Comparison of ENCODE assay signal across 12 mouse cellular contexts in the genomic region with DNA sequence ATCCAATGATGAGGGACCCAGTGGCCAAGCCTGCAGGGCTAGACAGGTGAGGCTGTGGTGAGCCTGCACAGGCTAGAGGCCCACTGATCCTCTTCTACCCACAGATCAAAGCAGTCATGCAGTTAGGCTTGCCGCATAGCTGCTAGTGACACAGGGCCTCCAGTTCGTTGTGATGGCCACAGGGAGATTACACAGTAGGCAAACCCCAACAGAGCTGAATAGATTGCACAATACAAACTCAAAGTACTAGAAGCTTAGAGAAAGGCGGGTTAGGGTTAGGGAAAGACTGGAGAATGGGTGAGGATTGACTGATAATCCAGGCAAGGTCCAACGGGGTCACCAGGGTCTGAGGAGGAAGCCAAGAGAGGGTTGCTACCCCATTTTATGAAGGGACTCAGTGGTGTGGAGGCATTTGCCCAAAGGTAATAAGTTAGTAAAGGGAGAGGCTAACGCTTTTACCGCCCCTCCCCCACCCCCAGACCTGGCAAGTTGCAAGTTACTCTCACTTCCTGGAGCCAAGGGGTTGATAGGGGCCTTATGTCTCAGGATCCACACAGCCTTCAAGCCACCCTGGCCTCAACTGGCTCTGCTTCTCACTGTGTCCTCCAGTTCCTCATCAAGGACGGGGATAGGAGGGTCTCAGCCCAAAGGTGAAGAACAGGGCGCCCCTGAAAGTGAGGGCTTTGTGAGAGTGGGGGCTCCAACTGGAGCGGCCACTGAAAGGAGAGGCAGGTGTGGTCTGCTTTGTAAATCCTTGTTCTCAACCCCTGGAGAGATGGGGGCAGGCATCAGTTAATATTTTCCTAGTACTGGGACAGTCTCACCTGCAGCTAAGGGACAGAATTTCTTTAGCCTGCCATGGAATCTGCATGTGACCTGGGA. TPM values are rescaled to one million over a fixed set of nuclear protein-coding genes. Genes with fewer than 3 reads are reported as not detected.
DNase-seq lines count a peak whose midpoint lies in the region; ATAC-seq and TF ChIP-seq lines count a peak whose summit lies in the region.
"Had no signal": no experiment of that assay in that cellular context is flagged by ENCODE, and none has a peak within 500 bp of the region (broad histone marks: within the 10 kb centered on the region; RNA-seq: fewer than 3 reads in every experiment).

No protein-coding gene starts in this region.

- no peak overlapping the region for H3K4me2 ChIP-seq in stomach, postnatal 0 days (replicated peaks; ENCODE audit: low read depth)
- H3K4me2 ChIP-seq: hindbrain, embryonic 12.5 days had no signal

- no peaks in the 10 kb centered on the region for H3K36me3 ChIP-seq in stomach, postnatal 0 days (ENCODE audit: control insufficient read depth, insufficient read depth, low read length)
- H3K36me3 ChIP-seq: hindbrain, embryonic 12.5 days had no signal

- TF ChIP-seq EP300 in stomach, postnatal 0 days (optimal IDR thresholded peaks at IDR 0.05) = no peak

- no peak overlapping the region for H3K4me3 ChIP-seq in stomach, postnatal 0 days (ENCODE audit: low read depth, low read length)
- H3K4me3 ChIP-seq: hindbrain, embryonic 12.5 days had no signal

- no peak overlapping the region for H3K27ac ChIP-seq in stomach, postnatal 0 days (replicated peaks)
- H3K27ac ChIP-seq: hindbrain, embryonic 12.5 days had no signal

- peak; percentile 79 for ATAC-seq in common myeloid progenitor, adult 5-6 weeks (replicated peaks; ENCODE audit: low read depth, poor library complexity, severe bottlenecking)
- peak; percentile 43 for ATAC-seq in stomach, postnatal 0 days (ENCODE audit: low FRiP score, low TSS enrichment)

- peak; percentile 22 to 37 for DNase-seq in kidney, postnatal 4 days
- no peak for DNase-seq in kidney, adult 11 months
- DNase-seq in liver = peak; percentile 23
- peak; percentile 44 for DNase-seq in stomach, postnatal 0 days (ENCODE audit: low spot score)
- no peak for DNase-seq in urinary bladder, postnatal 25 days (ENCODE audit: low spot score)
- no peak for DNase-seq in cerebellum, postnatal 10 days
- DNase-seq: adrenal gland, postnatal 10 days; cerebellum, adult 8-10 months; lung, postnatal 36 days had no signal

- H3K9ac ChIP-seq in stomach, postnatal 0 days (ENCODE audit: low read length) = no peak overlapping the region
- H3K9ac ChIP-seq: hindbrain, embryonic 12.5 days had no signal

- H3K27me3 ChIP-seq in stomach, postnatal 0 days (ENCODE audit: control insufficient read depth, insufficient read depth, low read length) = no peaks in the 10 kb centered on the region
- H3K27me3 ChIP-seq: hindbrain, embryonic 12.5 days had no signal

- 57% methylated on average over 9 of the region's 9 CpGs for WGBS in stomach, postnatal 0 days

- H3K4me1 ChIP-seq in stomach, postnatal 0 days (replicated peaks; ENCODE audit: control insufficient read depth, insufficient read depth) = 0 out of 2 replicates have a peak, but pooled peaks cover 2% of the 10 kb centered on the region

- H3K9me3 ChIP-seq in stomach, postnatal 0 days (ENCODE audit: control insufficient read depth, low read length) = no peaks in the 10 kb centered on the region
- H3K9me3 ChIP-seq: hindbrain, embryonic 12.5 days had no signal

- TF ChIP-seq CTCF in stomach, postnatal 0 days (IDR thresholded peaks at IDR 0.05; ENCODE audit: low read depth) = no peak

RNA-seq across cellular contexts. Expression of gene Mras, which starts 13.2 kb away (rescaled TPM):
- 0.82 TPM in 1 of 2 replicates, not detected in the other for total RNA-seq in common myeloid progenitor, adult 5-6 weeks (2017)
- 5.9 and 10.2 TPM in 2 replicates for polyA plus RNA-seq in stomach, postnatal 0 days (2015; fragmentation: Nextera tagmentation; extraction: Ambion mirVana)
- total RNA-seq: MEL had no signal

RNA-seq across cellular contexts. Expression of gene Nme9, which starts 27.3 kb away (rescaled TPM):
- not detected in 2 replicates for total RNA-seq in common myeloid progenitor, adult 5-6 weeks (2017)
- not detected in 2 replicates for polyA plus RNA-seq in stomach, postnatal 0 days (2015; fragmentation: Nextera tagmentation; extraction: Ambion mirVana)
- total RNA-seq: adrenal gland, postnatal 10 days had no signal

Comparison
In these comparisons a context has a peak if more than half of its experiments do, and no peak if none do; other contexts are left out.
1. DNase-seq: peak in kidney, postnatal 4 days (2 of 2), liver (single experiment) and stomach, postnatal 0 days (single experiment); none in kidney, adult 11 months (single experiment), urinary bladder, postnatal 25 days (single experiment) and cerebellum, postnatal 10 days (0 of 2).